Mouse (Mus musculus): Measurements from ENCODE around the gene Selenoh. TPM values are rescaled to one million over a fixed set of nuclear protein-coding genes. Genes with fewer than 3 reads are reported as not detected.

Gene Selenoh
- total RNA-seq, 2 experiments from 2014 or later, result 32.2 to 49.9 TPM

GRCm38 (mm10) chr2:84634006-84634405 is 36.6 kb downstream of the Selenoh start:
- DNase-seq (ENCODE audit: low spot score in 2 of 2), result no peak

- DNase-seq (ENCODE audit: low spot score in 2 of 2), result no peak
Measured at GRCm38 (mm10) chr2:84632999-84633398, 37.6 kb downstream of the Selenoh start.

- no peak for DNase-seq (ENCODE audit: low spot score in 2 of 2)
Measured at GRCm38 (mm10) chr2:84632001-84632400, 38.6 kb downstream of the Selenoh start.

GRCm38 (mm10) chr2:84627036-84627435 is 43.5 kb downstream of the Selenoh start:
- DNase-seq (ENCODE audit: low spot score in 2 of 2), result no peak

- DNase-seq (ENCODE audit: low spot score in 2 of 2), result no peak
Measured at GRCm38 (mm10) chr2:84626366-84626975, 44.1 kb downstream of the Selenoh start.

- no peak for DNase-seq (ENCODE audit: low spot score in 2 of 2)
Measured at GRCm38 (mm10) chr2:84624201-84624600, 46.4 kb downstream of the Selenoh start.

- no peak for DNase-seq (ENCODE audit: low spot score in 2 of 2)
Measured at GRCm38 (mm10) chr2:84623428-84624119, 47.0 kb downstream of the Selenoh start.

- no peak for DNase-seq (ENCODE audit: low spot score in 2 of 2)
Measured at GRCm38 (mm10) chr2:84622668-84623067, 47.9 kb downstream of the Selenoh start.

- DNase-seq (ENCODE audit: low spot score in 2 of 2), result peak in 1 of 2 experiments; percentile 9
Measured at GRCm38 (mm10) chr2:84619646-84620340, 50.8 kb downstream of the Selenoh start.

Other genes with a start within 250 kb of the Selenoh start
- 10 to 100 TPM; 44.7 to 47.7 TPM for gene Calcrl, start 245.4 kb downstream of the Selenoh start, total RNA-seq (2021)
- 10 to 100 TPM; 18.4 to 19.9 TPM for gene Tfpi, start 194.0 kb downstream of the Selenoh start, total RNA-seq (2021)
- 10 to 100 TPM; 89.3 to 97.3 TPM for gene Ctnnd1, start 20.0 kb downstream of the Selenoh start, total RNA-seq (2021)
- under 1 TPM in 1 of 2 experiments, not detected in 1; 0.08 TPM for gene Btbd18, start 11.7 kb downstream of the Selenoh start, total RNA-seq (2021)
- under 1 TPM; 0.08 to 0.76 TPM for gene Gm28635, start 7.3 kb upstream of the Selenoh start, total RNA-seq (2021)
- gene Med19, start 7.6 kb upstream of the Selenoh start, total RNA-seq (2021), result 10 to 100 TPM; 17.8 to 19.3 TPM
- gene Tmx2, start 8.4 kb upstream of the Selenoh start, total RNA-seq (2021), result 10 to 100 TPM; 46.6 to 48.5 TPM
- gene Zdhhc5, start 44.4 kb upstream of the Selenoh start, total RNA-seq (2021), result 10 to 100 TPM; 45.1 to 50.9 TPM
- 1 to 10 TPM; 6.8 to 8.6 TPM for gene Clp1, start 56.6 kb upstream of the Selenoh start, total RNA-seq (2021)
- gene Ypel4, start 63.3 kb upstream of the Selenoh start, total RNA-seq (2021), result under 1 TPM; 0.74 to 0.78 TPM
- 1 to 10 TPM; 4.0 to 6.3 TPM for gene Gm19426, start 72.9 kb upstream of the Selenoh start, total RNA-seq (2021)
- gene Serping1, start 104.7 kb upstream of the Selenoh start, total RNA-seq (2021), result 10 to 100 TPM; 67.9 to 78.7 TPM
- gene Ube2l6, start 128.1 kb upstream of the Selenoh start, total RNA-seq (2021), result 10 to 100 TPM; 10.7 to 11.4 TPM
- gene Smtnl1, start 151.9 kb upstream of the Selenoh start, total RNA-seq (2021), result 10 to 100 TPM; 57.0 to 70.9 TPM
- gene Timm10, start 156.2 kb upstream of the Selenoh start, total RNA-seq (2021), result 10 to 100 TPM; 48.9 to 51.4 TPM
- gene Slc43a1, start 168.1 kb upstream of the Selenoh start, total RNA-seq (2021), result 1 to 10 TPM; 5.6 to 7.8 TPM
- gene Rtn4rl2, start 215.9 kb upstream of the Selenoh start, total RNA-seq (2021), result under 1 TPM; 0.37 to 0.80 TPM

All from gastrocnemius, postnatal 4 days (tissue).